Mouse (Mus musculus): ENCODE measurements around the gene Pigo.
"Not testable (repeated sequence)": the region's sequence is repeated elsewhere in the genome, so short reads cannot be mapped to it uniquely, and the experiment has no call there.

DNA sequence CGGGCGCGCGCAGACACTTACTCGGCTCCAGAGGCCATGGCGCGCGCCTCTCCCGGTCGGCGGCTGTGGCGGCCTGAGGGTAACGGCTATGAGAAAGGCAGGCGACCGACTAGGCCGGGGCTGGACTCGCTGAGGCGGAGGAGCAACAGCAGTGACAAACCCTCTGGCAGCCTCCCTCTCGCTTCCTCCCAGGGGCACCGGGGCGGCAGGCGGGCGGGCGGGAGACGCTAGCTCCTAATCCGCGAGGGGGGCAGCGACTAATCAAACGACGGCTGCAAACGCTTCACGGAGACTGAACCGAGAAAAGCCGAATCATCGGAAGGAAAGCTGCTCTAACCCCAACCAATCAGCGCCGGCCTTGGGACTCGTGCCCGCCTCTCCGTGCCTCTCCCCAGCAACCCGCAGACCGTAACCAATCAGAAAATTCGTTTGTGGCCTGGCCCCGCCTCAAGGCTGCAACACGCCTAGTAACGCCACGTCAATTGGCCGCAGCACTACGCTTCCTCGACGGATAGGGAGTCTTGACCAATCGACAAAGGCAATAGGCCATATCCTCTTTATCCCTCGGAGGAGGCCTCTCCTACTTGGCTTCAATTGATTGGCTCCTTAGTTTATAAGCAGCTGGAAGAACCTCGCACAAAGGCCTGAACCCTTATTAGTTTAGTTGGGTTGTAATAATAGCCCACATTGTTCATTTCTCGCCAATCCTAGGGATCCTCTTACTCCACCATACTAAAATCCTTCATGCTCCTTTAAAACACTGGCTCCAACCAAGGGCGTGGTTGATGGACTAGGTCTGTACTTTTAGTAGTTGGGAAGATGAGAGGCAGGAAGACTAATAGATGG, 25.3 kb downstream of the Pigo start, which contains the start of gene Vcp:
- peak; percentile 24 for TF ChIP-seq POLR2A (IDR thresholded peaks at IDR 0.05; ENCODE audit: insufficient read length, low read depth)
- not testable (repeated sequence) for TF ChIP-seq POLR2AphosphoS2 (IDR thresholded peaks at IDR 0.05; ENCODE audit: insufficient read length, low read depth); SRF (IDR thresholded peaks at IDR 0.05; ENCODE audit: control insufficient read depth, insufficient read length, low read depth); TCF12 (IDR thresholded peaks at IDR 0.05; ENCODE audit: insufficient read depth, poor library complexity, severe bottlenecking); CEBPB (IDR thresholded peaks at IDR 0.05; ENCODE audit: insufficient read depth, poor library complexity, severe bottlenecking); E2F4 (IDR thresholded peaks at IDR 0.05; ENCODE audit: insufficient read depth); MYOG (IDR thresholded peaks at IDR 0.05; ENCODE audit: control insufficient read depth in 1 of 3, insufficient read depth in 1 of 3, insufficient read length in 2 of 3, low read depth in 2 of 3); MAX (IDR thresholded peaks at IDR 0.05; ENCODE audit: low read depth); USF1 (IDR thresholded peaks at IDR 0.05; ENCODE audit: low read depth); MYOD1 (IDR thresholded peaks at IDR 0.05; ENCODE audit: control insufficient read depth in 1 of 3, insufficient read length in 2 of 3, low read depth in 2 of 3)
